Mouse (Mus musculus) Muller cell, postnatal 12 days (primary cell): Measurements from ENCODE around the gene Aipl1.
"Not testable (repeated sequence)": the region's sequence is repeated elsewhere in the genome, so short reads cannot be mapped to it uniquely, and the experiment has no call there.

ENCODE experiments used
- DNase-seq: peaks from one replicate; pipeline ENCODE4 v3.0.0-alpha.2; 2015; ENCODE audit errors: inconsistent ontology term

Gene Aipl1

GRCm38 (mm10) chr11:72016518-72017252, 20.6 kb downstream of the Aipl1 start:
- DNase-seq: no peak

DNA sequence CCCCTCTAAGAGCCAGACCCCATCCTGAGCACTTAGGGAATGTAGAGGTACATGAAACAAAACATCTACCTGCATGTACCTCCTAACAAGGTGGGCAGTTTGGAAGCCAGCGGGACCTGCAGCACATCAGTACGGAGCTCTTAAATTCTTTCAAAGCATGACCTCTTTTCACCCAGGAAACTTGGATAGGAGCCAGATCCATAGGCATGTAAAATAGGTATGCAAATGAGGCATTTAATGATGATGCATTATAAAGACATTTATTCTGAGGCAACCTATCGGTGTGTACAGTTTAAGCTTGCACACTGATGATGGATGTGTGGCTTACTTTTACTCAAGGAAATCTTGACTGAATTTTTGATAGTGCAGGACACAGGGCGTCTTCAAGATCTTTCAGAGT, 22.6 kb downstream of the Aipl1 start:
- DNase-seq: no peak

DNA sequence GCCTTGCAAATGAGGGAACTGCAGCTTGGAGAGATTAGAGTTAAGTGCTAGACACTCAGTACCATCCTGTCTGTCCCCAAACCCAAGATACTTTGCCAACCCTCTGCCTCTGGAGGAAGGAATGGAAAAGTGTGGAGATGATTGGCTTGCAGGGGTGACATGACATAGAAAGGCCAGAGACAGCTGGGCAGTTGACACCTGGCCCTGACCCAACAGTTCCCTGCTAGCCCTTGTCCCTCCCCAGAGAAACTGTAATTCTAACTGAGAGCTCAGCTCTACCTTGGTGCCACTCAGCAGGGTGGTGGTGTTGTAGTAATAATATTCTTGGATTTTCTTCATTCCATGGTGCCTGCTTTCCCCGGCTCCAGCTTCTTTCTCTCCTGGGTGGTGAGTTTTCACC, 25.4 kb downstream of the Aipl1 start:
- no peak for DNase-seq

DNA sequence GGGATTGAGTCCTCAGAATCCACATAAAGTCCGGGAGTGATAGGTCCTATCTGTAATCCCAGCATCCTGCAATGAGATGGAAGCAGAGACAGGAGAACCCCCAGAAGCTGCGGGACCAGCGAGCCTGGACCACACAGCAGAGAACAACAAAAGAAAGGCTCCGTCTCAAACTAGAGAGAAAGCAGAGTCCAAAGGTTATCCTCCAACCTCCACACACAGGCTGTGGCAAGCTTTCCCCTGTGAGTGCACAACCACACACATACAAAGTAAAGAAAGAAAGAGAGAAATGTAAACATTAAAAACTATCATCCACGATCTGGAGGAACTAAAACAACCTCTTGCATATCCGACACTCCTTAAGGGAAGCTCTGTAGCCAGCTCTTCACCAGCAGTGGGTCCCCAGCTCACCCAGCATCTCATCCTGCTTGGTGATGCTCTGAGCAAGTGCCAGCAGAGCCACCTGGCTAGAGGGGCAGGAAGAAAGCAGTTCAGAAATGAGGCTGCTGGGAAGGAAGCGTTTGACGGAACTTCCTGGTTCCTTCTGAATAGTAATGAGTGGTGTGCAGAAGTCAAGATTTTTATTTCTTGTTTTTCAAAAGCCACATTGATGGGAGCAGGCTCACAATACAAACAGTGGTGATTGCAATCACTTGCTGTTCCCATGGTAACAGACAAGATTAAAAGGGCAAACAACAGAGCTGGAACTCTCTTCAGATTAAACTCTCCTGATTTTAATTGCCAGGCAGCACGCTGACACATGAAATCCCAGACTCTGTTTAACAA, 26.2 kb downstream of the Aipl1 start:
- DNase-seq: no peak

DNA sequence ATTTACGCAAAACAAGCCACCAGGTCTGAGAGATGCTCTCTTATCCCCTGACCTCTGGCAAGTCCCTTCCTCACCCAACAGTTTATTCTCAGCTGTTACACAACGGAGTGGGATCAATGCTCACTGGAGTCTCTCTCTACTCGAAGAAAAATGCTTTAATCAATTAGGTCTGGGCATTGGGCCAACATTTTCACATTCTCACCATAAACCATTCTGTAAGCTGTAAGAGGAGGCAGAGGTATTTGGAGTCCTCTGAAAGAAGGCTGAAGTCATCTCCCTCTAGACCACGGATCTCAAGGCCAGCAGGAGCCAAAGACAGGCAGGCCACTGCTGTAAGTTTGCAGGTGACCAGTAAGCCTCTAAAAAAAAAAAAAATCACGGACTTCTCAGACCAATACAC, 26.9 kb downstream of the Aipl1 start:
- DNase-seq: peak; percentile 80

GRCm38 (mm10) chr11:72005547-72005946, 31.8 kb downstream of the Aipl1 start:
- no peak for DNase-seq

GRCm38 (mm10) chr11:72003171-72003570, 34.1 kb downstream of the Aipl1 start:
- no peak for DNase-seq

- DNase-seq: no peak
These were observed 35.0 kb downstream of the Aipl1 start for GRCm38 (mm10) chr11:72002138-72002853.

DNA sequence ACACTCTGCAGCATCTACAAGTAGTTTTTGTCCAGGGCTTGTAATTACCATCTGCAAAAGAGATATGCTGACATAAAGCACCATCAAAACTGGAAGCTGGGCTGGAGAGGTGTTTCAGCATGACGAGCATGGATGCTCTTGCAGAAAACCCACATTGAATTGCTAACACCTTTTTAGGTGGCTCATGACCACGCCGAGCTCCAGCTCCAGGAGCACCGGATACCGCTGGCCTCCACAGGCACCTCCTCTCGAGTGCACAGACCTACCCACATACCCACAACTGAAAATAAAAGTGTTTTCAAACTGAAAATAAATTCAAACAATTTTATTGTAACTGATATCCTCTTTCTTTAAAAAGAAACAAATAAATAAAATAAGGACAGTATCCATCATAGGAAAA, 37.1 kb downstream of the Aipl1 start:
- no peak for DNase-seq

DNA sequence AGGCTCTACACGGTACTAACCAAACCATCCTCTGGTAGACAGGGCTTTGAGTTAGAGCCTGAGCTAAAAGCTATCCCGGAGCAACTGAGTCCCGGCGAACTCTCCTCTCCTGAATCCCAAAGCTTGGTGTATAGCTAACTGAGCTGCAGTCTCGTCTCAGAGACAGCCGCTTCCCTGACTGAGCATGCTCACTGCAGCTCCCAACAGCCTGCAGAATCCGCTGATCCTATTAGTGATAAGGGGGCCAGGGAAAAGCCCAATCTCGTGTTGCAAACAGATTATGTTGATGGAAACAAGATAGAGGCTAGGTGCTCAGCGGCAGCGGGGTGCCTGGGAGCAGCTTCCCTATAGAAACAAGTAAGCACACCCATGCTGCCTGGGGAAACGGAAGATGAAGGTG, 40.5 kb downstream of the Aipl1 start:
- no peak for DNase-seq

GRCm38 (mm10) chr11:71995968-71996511, 41.3 kb downstream of the Aipl1 start:
- DNase-seq: peak; percentile 87

- DNase-seq: no peak
These were observed 44.9 kb downstream of the Aipl1 start for GRCm38 (mm10) chr11:71992438-71992837.

DNA sequence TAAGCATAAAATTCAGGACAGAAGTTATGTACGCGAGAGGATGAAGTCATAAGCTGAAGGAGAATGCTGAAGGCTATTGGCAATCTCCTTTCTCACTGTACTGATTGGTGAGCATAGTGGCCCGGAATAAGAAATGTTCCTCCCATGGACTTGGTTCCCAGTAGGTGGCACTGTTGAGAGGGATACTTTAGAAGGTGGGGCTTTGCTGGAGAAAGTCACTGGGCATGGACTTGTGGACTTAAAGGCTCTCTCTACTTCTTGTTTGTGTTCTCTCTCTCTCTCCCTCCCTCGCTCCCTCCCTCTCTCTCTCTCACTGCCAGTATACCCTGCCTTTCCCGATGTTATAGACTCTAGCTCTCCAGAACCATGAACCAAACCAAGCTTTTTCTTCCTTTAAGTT, 45.8 kb downstream of the Aipl1 start:
- peak; percentile 31 for DNase-seq

- not testable (repeated sequence) for DNase-seq
These were observed 47.9 kb downstream of the Aipl1 start for GRCm38 (mm10) chr11:71989407-71989806.

DNA sequence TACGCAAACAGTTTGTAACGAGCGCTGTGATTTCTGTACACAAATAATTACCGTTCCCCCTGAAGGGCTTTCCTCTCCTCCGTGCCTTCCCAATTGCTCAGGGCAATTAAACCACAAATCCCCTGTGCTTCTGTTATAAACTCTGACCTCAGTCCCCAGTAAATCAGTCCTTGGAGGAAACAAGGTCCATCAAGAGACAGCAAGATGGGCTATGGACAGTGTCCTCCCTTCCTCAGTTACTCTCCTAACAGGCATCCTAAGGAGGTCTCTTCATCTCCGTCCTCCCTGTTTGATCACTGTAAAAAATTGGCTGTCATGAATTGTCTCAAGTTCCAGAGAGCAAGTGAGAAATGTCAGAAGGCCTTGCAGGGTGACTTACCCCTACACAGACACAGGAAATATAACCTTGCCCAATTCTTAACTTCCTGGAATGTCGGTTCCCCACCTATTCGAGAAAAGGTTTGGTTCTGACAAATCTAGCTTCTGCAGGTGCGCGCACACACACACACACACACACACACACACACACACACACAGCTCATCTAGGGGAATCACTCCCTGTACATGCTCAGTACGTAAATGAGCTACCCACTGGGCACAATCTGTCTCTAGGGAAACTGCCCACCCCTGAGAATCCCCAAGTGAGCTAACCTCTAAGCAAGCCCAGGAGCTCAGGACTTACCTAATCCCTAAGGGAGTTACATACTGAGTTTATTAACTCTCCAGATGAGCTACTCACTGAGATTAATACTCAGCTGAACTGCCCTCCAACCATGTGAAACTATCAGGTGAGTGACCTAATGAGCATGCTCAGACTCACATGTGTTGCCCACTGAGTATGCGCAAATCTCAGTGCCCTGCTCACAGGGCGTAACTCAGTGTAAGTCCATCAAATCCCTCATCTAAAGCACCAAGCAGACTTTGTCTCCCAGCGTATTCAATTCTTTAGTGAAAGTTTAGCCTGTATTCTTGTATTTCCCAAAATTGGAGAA, 49.9 kb downstream of the Aipl1 start:
- DNase-seq: no peak

DNA sequence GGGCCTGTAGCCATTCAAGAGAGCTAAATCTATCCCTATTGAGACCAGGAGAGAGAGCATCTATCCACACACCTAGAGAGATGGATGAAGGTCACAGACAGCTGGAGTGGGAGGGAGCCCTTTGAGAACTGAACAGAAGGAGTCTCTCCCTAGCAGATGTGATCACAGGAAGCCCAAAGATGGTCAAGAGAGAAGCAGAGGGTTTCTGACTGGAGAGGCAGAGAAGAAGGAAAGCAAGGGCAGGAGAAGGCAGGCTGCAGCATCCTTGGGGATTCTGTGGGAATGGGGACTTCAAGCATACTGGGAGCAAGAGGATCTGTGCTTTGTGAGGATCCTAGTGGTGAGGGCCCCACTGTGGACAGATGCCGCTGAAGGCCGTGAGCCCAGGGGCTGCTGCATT, 51.5 kb downstream of the Aipl1 start:
- DNase-seq: no peak

DNA sequence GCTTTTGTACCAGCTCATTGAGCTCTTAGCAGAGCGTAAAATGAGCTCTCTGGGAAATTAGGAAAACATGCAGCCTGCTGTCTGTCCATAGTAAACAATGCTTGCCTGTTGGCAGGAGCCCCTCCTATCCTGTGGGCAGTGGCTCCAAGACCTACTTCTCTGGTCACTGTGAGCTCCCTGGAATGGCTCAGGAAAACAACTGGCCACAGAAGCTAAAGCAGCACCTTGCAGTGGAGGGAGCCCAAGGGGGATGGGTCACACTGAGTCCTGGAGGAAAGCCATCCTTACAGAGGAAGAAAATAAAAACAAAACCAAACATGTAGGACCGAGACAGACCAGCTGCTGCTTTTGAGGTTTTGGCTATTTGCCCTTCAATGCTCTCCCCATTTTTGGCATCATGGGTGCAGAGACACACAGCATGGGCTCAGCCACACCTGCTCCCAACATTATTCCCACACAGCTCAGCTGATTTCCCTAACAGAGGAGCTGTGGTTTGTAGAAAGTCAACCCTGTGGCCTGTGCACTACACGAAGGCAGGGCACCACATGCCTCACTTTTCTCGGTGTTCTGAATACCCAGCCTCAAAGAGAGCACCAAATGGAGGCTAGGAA, 52.1 kb downstream of the Aipl1 start:
- peak; percentile 90 for DNase-seq

GRCm38 (mm10) chr11:71984093-71984492, 53.2 kb downstream of the Aipl1 start:
- no peak for DNase-seq
